Mouse (Mus musculus): ENCODE measurements around the gene Smpx. TPM values are rescaled to one million over a fixed set of nuclear protein-coding genes. Genes with fewer than 3 reads are reported as not detected.

Smpx gene
- polyA plus RNA-seq (2012; rRNA removed): 0.56 and 6.2 TPM in 2 replicates

DNA sequence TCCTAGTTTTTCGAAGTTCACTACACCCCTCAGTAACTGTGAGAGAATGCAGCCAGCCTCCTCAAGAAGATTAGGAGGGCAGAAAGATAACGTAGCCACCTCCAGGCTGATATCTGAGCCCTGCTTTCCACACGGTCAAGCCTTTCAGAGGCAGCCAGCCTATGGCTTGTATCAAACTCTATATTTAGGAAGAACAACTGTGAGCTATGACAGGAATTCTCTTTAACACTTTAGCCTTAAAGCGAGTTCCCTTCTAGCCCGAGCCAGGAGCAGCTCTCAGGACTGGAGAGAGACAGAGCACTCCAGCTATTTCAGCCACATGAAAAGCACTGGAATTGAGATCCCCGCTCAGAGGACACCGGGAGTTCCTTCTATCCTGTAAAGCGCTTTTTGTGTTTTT is at the start of gene Smpx:
TSS of gene Smpx (plus strand) at position 49 of the 400 bp plus-strand sequence.
- Histone ChIP-seq H3K4me1 (replicated peaks; ENCODE audit: control insufficient read depth, insufficient read depth, low read length) (no peaks in the 10 kb centered on the region), H3K27me3 (ENCODE audit: control insufficient read depth, insufficient read depth, low read length) (no peaks in the 10 kb centered on the region), H3K36me3 (ENCODE audit: control insufficient read depth, insufficient read depth, low read length) (no peaks in the 10 kb centered on the region), H3K27ac (ENCODE audit: control insufficient read depth, insufficient read depth, low read length) (no peak within 1 kb of the TSS), H3K4me3 (ENCODE audit: control insufficient read depth, insufficient read depth, low read length) (no peak within 1 kb of the TSS)
- WGBS: 79% methylated on average over 8 of the region's 8 CpGs
- TF ChIP-seq POLR2A (IDR thresholded peaks at IDR 0.05; ENCODE audit: control insufficient read depth, extremely low read depth, insufficient read depth, low read length, poor library complexity) (no peak), CTCF (IDR thresholded peaks at IDR 0.05; ENCODE audit: borderline replicate concordance, control insufficient read depth, extremely low read depth, insufficient read depth, low read length, poor library complexity) (no peak)
- no peak for DNase-seq

- Histone ChIP-seq H3K27ac (ENCODE audit: control insufficient read depth, insufficient read depth, low read length) (no peak overlapping the region), H3K36me3 (ENCODE audit: control insufficient read depth, insufficient read depth, low read length) (no peaks in the 10 kb centered on the region), H3K4me3 (ENCODE audit: control insufficient read depth, insufficient read depth, low read length) (no peak overlapping the region), H3K27me3 (ENCODE audit: control insufficient read depth, insufficient read depth, low read length) (no peaks in the 10 kb centered on the region), H3K4me1 (replicated peaks; ENCODE audit: control insufficient read depth, insufficient read depth, low read length) (no peaks in the 10 kb centered on the region)
- TF ChIP-seq POLR2A (IDR thresholded peaks at IDR 0.05; ENCODE audit: control insufficient read depth, extremely low read depth, insufficient read depth, low read length, poor library complexity): no peak
- TF ChIP-seq CTCF (IDR thresholded peaks at IDR 0.05; ENCODE audit: borderline replicate concordance, control insufficient read depth, extremely low read depth, insufficient read depth, low read length, poor library complexity): no peak
- DNase-seq: no peak
Measured at GRCm38 (mm10) chrX:157655047-157655446, 43.7 kb upstream of the Smpx start.

- DNase-seq: no peak
- no peak overlapping the region for H3K4me3 ChIP-seq (ENCODE audit: control insufficient read depth, insufficient read depth, low read length)
Measured at GRCm38 (mm10) chrX:157657356-157657755, 41.4 kb upstream of the Smpx start.

GRCm38 (mm10) chrX:157671820-157672219 is 26.9 kb upstream of the Smpx start:
- no peak for TF ChIP-seq POLR2A (IDR thresholded peaks at IDR 0.05; ENCODE audit: control insufficient read depth, extremely low read depth, insufficient read depth, low read length, poor library complexity)
- TF ChIP-seq CTCF (IDR thresholded peaks at IDR 0.05; ENCODE audit: borderline replicate concordance, control insufficient read depth, extremely low read depth, insufficient read depth, low read length, poor library complexity): no peak
- H3K27ac ChIP-seq (ENCODE audit: control insufficient read depth, insufficient read depth, low read length): no peak overlapping the region
- no peaks in the 10 kb centered on the region for H3K4me1 ChIP-seq (replicated peaks; ENCODE audit: control insufficient read depth, insufficient read depth, low read length)
- WGBS: 89% methylated on average over 2 of the region's 2 CpGs
- no peak for DNase-seq
- H3K27me3 ChIP-seq (ENCODE audit: control insufficient read depth, insufficient read depth, low read length): no peaks in the 10 kb centered on the region
- H3K4me3 ChIP-seq (ENCODE audit: control insufficient read depth, insufficient read depth, low read length): no peak overlapping the region
- no peaks in the 10 kb centered on the region for H3K36me3 ChIP-seq (ENCODE audit: control insufficient read depth, insufficient read depth, low read length)

More at GRCm38 (mm10) chrX:157657356-157657755, 41.4 kb upstream of the Smpx start:
- no peak overlapping the region for H3K27ac ChIP-seq (ENCODE audit: control insufficient read depth, insufficient read depth, low read length)
- no peak for TF ChIP-seq CTCF (IDR thresholded peaks at IDR 0.05; ENCODE audit: borderline replicate concordance, control insufficient read depth, extremely low read depth, insufficient read depth, low read length, poor library complexity)
- TF ChIP-seq POLR2A (IDR thresholded peaks at IDR 0.05; ENCODE audit: control insufficient read depth, extremely low read depth, insufficient read depth, low read length, poor library complexity): no peak
- H3K27me3 ChIP-seq (ENCODE audit: control insufficient read depth, insufficient read depth, low read length): no peaks in the 10 kb centered on the region
- no peaks in the 10 kb centered on the region for H3K36me3 ChIP-seq (ENCODE audit: control insufficient read depth, insufficient read depth, low read length)
- H3K4me1 ChIP-seq (replicated peaks; ENCODE audit: control insufficient read depth, insufficient read depth, low read length): no peaks in the 10 kb centered on the region

DNA sequence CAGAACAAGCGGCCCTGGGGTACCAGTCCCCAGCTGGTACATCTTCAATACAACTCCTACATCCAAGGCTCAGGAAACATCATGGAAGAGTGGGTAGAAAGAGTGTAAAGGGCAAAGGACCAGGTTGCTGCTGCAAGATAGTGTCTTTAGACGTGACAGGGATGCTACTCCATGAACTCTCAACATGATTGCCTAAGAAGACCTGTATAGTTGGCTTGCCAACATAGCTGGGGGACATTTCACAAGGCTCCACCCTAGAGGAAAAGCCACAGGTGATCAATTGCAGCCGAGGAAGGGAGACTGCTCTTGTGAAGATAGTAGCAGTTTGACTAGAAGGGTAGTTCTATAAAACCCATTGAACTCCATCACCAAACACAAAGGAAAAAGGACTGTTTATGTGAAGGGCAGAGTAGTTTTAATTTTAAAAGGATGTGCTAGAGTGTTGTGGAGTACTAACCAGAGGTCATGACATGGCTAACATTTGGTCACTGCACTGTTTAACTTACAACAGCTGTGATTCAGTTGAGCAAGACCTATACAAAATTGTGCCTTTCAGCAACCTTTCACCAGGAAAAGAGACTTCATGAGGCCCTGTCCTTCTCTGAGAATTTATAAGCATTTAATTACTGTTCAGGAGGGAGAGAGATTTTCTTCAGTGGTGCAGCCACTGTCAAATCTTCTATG is 23.9 kb upstream of the Smpx start:
- Histone ChIP-seq H3K27me3 (ENCODE audit: control insufficient read depth, insufficient read depth, low read length) (no peaks in the 10 kb centered on the region), H3K4me1 (replicated peaks; ENCODE audit: control insufficient read depth, insufficient read depth, low read length) (no peaks in the 10 kb centered on the region), H3K4me3 (ENCODE audit: control insufficient read depth, insufficient read depth, low read length) (no peak overlapping the region), H3K36me3 (ENCODE audit: control insufficient read depth, insufficient read depth, low read length) (no peaks in the 10 kb centered on the region), H3K27ac (ENCODE audit: control insufficient read depth, insufficient read depth, low read length) (no peak overlapping the region)
- DNase-seq: no peak
- WGBS: 79% methylated on average over 3 of the region's 3 CpGs
- TF ChIP-seq POLR2A (IDR thresholded peaks at IDR 0.05; ENCODE audit: control insufficient read depth, extremely low read depth, insufficient read depth, low read length, poor library complexity): no peak
- no peak for TF ChIP-seq CTCF (IDR thresholded peaks at IDR 0.05; ENCODE audit: borderline replicate concordance, control insufficient read depth, extremely low read depth, insufficient read depth, low read length, poor library complexity)

DNA sequence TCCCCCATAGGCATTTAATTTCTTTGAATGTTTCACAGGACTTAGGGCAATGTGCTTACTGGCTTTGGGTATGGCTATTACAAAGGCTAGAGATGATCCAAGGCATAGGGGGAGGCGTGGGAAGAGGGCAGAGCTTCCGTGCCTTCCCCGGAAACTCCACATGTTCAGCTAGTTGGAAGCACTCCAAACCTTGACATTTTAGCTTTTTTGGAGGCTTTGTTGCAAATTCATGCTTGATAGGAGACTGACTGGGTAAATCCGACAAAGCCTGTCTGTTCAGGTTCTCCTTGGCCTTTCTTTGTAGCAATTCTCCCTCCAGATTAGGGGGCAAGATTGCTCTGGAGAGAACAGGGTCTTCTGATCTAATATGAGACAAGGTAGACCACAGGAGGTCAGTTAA is 7.5 kb upstream of the Smpx start:
- 74% methylated on average over 4 of the region's 4 CpGs for WGBS
- no peak overlapping the region for H3K27ac ChIP-seq (ENCODE audit: control insufficient read depth, insufficient read depth, low read length)
- H3K4me1 ChIP-seq (replicated peaks; ENCODE audit: control insufficient read depth, insufficient read depth, low read length): no peaks in the 10 kb centered on the region
- H3K27me3 ChIP-seq (ENCODE audit: control insufficient read depth, insufficient read depth, low read length): no peaks in the 10 kb centered on the region
- no peaks in the 10 kb centered on the region for H3K36me3 ChIP-seq (ENCODE audit: control insufficient read depth, insufficient read depth, low read length)
- H3K4me3 ChIP-seq (ENCODE audit: control insufficient read depth, insufficient read depth, low read length): no peak overlapping the region
- DNase-seq: no peak
- TF ChIP-seq CTCF (IDR thresholded peaks at IDR 0.05; ENCODE audit: borderline replicate concordance, control insufficient read depth, extremely low read depth, insufficient read depth, low read length, poor library complexity): no peak
- no peak for TF ChIP-seq POLR2A (IDR thresholded peaks at IDR 0.05; ENCODE audit: control insufficient read depth, extremely low read depth, insufficient read depth, low read length, poor library complexity)

Data from thymus, adult 2 months (tissue).